Mouse (Mus musculus): ENCODE measurements around the gene Prrc2b. TPM values are rescaled to one million over a fixed set of nuclear protein-coding genes. Genes with fewer than 3 reads are reported as not detected.

The Prrc2b gene
- total RNA-seq, 2 experiments from 2014 or later, result 83.4 to 102 TPM

DNA sequence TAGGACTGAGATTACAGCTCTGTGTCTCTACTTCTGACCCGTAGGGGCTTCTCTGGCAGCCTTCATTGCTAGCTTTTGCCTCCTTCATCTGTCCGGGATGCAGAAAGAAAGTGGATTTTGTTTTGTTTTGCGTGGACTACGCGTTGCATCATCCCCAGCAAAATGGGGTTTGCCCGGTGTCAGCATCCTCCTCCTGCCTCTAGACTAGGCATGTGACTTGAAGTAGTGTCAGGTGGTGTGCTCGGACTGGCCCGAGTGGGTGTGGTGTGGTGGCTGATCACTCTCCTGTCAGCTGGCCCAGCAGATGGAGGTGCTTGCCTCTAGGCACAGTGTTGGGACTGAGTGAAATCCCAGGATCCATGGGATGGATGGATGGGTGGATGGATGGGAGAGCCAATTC is 11.2 kb downstream of the Prrc2b start:
- DNase-seq, result no peak

DNA sequence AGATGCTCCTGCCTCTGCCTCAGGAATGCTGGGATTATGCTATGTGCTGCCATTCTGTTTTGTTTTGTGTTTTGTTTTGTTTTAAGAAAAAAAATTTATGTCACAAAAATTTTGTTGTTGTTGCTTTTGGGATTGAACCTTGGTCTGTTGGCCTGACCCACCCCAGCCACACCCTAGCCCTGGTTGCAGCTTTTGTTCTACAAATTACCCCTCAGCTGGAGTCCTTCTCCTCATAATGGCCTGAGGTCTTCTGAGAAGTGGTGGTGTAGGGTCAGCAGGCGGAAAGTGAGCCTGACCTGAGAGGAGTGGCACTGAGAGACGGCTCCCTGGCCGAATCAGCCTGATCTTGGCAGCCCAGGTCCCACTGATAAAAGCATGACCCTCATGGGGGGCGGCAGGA is 11.8 kb downstream of the Prrc2b start:
- DNase-seq, result no peak

DNA sequence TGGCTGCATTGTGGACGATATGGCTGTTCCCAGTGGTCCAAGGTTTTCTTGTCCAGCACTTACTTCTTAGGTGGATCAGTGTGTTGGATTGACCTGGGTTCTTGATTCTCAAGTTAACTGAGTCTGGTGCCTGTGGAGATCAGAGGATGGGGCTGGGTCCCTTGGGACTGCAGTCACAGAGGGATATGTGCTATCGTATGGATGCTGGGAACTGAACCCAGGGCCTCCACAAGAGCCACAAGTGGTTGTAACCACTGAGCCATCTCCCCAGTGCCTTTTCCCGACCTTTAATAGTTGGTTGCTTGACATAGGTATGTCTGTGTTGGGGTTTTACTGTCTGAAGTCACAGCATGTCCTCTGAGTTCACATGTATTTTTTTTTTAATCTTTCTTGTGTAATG is 12.2 kb downstream of the Prrc2b start:
- DNase-seq, result no peak

DNA sequence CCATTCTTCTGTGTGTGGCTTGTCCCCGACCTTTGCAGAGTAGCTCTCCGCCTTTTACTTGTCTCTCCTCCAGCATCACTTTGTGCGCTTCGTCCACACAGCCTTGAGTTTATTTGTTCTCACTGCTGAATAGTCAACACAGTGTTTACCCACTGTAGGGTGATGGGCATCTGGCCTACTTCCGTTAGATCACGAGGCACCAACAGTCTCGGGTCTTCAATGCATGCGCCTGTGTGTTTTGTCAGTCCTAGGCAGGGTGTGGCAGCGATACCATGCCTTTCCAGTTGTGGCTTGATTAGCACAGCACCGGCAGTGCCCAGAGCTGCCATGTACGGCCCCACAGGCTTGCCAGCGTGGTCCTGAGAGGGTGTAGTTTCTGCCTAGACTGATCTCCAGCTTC is 13.6 kb downstream of the Prrc2b start:
- no peak for DNase-seq

DNA sequence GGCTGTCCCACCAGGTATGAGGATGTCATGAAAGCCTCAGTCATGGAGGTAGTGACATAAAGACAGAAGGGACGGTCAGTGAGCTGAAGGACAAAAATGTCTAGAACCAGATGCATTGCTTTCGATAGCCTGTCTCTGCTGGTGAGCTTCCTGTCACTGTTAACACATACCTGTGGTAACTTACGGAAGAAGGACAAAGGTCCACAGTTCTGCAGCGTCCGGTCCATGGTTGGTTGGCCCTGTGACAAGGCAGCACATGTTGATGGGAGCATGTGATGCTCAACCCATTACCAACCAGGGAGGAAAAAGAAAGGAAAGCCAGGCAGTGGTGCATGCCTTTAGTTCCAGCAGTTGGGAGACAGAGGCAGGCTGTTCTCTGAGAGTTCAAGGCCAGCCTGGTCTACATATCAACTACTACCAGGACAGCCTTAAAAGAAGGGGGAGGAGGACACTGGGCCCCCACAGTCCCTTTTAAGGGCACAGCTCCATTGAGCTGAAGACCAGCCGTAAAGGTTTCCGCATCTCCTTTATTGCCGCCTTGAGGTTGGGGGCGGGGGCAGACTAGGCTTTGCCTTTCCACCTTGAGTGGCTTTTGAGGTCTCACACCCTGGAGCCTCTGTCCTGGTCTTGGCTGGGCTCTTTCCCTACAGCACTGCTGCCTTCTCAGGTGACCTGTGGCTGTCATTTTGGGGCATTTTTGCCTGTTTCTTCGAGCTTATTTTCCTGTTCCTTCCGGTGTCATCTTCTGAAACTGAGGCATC is 14.3 kb downstream of the Prrc2b start:
- DNase-seq, result no peak

DNA sequence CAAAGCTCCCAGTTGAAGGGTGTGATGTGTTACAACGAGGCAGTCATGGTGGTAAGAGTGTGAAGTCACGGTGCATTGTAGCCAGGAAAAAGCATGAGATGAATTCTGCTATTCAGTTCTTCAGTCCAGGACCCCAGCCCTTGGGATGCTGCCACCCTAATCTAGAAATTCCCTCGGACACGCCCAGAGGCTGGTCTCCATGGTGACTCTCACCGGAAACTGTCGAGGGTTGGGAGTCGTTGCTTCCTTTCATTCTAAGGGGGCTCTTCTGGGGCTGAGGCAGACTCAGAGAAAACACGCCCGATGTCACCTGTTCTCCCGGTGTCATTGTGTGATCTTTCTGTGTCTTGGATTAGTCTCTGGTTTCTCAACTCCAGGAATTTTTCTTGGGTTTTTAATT is 15.7 kb downstream of the Prrc2b start:
- DNase-seq, result no peak

DNA sequence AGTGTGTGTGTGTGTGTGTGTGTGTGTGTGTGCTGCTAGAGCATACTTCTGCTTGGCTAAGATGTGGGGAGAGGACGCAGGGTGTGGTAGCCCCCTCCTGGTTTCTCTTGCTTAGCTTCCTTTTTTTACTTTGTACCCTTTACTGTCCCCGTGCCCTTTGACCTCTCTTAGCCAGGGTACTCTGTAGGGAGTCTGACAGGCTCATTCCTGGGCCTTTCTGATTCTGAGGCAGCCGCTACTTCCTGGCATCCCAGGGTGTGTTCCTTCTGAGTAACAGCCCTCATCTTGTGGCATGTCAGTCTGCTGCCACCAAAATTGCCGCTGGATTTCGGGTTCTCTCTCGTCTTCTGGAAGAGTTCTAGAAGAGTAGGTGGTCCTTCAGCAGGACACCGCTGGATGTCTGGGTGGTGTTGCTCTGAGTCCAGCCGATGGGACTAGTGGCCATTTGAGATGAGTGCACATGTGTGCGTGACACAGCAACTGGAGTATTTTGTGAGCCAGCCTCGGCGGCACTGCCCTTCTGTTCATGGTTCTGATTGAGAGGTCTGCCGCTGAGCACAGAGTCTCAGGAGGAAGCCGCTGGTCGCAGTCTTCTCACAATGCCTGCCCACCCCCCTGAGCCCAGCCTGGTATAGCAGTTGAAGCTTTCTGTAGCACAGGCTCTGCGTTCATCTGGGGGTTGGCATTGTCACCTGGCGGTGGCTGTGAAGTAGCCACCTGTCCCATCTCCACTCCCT is 16.3 kb downstream of the Prrc2b start:
- no peak for DNase-seq

DNA sequence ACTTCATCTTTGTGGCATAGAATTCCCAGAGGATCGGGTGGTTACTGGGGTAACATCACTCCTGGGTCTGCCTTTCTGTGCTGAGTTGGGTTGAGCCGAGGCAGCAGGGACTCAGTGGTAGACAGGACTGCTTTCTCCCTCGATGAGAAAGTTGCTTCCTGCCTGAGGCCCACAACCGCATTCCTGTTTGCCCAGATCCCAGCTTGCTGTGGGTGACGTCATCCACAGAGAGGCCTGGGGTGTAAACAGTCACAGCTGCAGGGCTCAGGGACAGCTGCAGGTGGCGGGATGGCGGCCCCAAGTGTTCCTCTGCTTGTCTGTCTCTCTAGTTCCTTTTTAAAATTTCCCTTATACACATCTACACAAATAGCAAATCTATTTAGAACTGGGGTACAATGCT is 16.9 kb downstream of the Prrc2b start:
- peak; percentile 68 for DNase-seq

DNA sequence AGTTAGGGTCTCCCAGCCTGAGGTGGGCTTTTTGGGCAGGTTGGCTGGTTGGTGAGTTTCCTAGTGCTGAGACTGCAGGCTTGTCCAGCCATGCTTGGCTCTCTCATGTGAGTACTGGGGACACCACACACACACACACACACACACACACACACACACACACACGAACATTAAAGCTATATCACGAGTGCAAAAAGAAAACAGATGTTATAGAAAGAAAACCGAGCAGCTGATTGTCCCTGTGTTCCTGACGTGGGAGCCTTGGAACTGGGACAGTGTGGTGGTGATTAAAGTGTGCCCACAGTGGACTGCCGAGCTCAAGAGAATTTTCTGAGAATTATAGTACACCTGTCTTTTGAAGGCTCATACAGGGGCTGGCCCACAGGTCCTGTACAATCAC is 18.4 kb downstream of the Prrc2b start:
- DNase-seq, result no peak

DNA sequence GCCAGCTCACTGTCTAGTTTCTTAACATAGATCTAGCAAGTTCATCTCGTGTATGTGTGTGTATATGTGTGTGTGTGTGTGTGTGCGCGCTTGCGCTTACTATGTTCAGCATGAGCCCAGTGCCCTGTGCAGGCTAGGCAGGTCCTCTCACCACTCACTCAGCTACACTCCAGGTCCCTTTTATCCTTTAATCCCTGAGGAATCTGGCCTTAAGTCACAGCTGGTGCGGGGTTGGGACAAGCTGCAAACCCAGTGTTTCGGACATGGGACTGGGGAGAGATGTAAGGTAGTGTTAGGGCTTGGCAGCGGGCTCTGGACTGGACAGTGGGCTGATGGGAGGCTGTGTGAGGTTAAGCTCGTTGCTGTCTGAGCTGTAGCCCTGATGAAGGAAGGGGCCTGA is 19.1 kb downstream of the Prrc2b start:
- DNase-seq, result no peak

DNA sequence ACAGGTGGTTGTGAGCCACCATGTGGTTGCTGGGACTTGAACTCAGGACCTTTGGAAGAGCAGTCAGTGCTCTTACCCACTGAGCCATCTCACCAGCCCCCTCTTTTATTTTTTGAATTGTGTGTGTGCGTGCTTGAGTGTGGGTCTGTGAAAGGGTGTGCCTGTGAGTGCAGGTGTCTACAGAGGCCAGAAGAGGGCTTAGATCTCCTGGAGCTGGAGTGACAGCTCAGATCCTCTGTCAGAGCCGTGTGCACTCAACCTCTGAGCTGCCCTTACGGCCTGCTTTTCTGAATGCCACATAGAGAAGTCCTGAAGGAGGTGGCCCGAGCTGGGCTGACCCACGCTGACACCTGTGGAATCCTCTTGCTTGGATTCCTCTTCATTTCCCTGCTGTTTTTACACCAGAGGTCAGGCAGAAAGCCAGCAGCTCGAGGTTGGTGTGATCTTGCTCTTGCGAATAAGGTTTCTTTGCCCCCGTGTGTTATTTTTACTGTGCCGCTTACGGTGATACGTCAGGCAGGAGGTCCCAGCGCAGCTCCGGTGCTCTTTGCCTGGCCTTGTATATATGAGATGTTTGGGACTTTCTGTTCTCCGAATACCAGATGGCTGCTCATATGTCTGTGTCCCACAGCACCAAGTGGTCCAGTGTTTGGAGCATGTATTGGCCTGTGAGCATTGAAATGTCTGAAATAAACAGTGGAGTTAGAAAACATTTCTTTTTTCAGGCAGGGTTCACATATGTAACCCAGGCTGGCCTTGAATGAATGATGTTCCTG is 21.0 kb downstream of the Prrc2b start:
- DNase-seq, result no peak

DNA sequence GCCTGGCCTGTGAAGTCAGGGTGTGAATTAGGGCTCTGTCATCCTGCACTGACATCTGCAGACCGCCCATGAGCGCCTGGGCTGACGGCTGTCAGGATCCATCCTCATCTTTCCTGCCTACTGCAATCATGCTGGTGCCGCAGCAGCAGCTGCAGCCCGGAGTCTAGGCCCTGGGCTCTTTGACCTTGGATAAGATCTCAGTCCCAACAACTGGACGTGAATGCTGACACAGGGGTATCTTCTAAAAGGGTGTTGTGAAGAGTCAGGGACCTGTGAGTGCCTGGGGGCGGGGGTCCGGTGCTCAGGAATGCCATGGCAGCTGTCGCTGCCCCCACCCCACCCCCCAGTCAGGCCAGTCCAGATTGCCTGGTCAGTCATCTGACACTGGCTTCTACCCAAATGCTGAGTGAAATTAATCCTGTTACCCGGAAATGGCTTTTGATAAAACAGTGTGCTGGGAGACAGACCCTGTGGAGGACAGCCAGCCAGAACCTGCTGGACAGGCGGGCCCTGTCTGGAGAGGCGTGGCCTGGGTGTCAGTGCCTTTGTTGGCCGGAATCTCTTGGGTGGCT is 23.4 kb downstream of the Prrc2b start:
- DNase-seq, result peak; percentile 79

DNA sequence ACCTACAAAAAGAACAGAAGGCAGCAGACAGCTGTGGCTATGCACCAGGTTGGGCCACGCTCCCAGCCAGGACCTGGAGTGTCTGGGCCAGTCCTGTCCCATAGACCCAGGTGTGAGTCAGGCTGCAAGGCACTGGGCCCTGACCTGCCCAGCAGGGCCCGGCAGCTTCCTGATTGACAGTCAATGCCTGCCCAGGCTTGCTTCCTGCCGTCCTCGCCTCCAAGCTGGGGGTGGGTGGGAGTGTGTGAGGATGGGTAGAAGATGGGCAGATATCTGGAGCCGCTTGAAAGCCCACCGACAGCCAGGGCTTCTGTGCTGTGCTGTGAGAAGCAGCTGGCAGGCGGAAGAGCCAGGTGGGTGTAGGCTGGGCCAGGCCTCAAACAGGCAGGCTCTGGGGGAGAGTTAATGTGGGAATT is 24.2 kb downstream of the Prrc2b start:
- DNase-seq, result peak; percentile 54

DNA sequence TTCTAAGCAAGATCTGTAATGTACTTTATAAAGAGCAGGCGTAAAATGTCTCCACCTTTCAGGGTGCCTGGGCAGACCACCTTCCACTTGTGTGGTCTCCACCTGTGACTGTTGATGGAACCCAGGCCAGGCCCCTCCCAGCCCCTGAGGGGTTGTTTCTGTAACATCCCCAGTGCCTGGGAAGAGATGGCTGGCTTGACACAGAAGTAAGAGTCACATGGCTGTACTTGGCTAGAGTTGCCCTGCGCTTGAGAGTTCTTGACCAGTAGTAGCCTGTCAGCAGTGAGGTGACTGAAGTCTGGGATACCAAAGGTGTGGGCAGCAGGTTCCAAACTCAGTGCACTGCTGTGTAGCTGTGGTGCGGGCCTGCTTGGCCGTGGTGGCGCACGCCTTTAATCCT is 24.6 kb downstream of the Prrc2b start:
- no peak for DNase-seq

DNA sequence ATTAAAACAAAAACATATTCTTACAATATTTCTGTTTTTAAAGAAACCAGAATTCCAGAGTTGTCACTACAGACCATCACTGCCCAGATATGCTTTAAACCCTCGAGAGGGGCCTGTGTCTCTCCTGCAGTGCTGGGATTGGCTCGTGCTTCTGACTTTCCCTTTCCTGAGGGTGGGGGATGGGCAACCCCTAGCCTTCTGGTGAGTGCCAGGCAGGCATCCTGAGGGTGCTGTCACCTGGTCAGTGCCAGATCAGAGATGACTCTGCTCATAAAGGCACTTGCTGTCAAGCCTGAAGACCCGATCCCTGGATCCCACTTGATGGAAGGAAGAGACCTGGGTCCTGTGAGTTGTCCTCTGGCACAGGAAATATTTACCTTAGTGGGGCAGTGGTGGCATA is 26.0 kb downstream of the Prrc2b start:
- DNase-seq, result no peak

DNA sequence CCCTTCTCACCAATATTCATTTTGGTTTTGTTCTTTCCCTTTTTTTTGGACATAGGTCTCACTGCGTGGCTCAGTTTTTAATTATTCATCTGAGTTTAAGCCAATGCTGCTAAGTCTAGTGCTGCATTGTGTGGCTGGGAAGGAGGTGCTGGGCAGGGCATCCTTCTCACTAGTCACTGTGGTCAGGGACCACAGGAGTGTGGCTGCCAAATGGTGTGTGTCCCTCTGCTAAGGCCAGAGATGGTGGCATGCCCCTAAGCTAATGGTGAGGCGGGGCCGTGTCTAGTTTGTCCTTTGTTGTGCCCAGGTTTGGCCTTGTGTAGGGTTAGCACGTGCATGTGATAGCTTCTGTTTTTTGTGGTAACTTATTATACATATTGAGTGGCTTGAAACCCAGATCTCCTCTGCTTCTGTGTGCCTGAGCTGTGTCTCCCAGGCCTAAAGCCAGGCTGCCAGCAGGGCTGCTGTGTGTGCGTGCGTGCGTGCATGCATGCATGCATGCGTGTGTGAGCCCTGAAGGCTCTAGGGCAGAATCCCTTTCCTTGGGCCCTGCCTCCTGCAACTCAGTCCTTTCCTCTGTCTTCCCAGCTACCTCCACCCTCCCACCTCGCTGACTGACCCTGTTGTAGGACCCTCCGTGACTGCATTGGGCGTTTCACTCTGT is 26.6 kb downstream of the Prrc2b start:
- no peak for DNase-seq

DNA sequence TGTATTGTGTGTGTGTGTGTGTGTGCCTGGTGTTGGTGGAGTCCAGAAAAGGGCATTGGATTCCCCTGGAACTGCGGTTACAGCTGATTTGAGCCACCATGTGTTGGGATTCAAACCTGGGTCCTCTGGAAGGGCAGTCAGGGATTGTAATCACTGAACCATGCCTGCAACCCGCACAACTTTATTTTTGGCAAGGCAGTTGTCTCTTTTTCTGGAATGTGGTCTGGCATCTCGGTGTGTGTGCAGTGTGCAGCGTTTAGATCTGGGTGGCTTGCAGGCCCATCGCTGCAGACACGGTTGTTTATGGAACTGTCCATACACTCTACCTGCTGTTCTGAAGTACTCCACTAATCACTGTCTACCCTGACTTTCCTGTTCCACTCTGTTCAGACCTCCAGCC is 28.5 kb downstream of the Prrc2b start:
- no peak for DNase-seq

DNA sequence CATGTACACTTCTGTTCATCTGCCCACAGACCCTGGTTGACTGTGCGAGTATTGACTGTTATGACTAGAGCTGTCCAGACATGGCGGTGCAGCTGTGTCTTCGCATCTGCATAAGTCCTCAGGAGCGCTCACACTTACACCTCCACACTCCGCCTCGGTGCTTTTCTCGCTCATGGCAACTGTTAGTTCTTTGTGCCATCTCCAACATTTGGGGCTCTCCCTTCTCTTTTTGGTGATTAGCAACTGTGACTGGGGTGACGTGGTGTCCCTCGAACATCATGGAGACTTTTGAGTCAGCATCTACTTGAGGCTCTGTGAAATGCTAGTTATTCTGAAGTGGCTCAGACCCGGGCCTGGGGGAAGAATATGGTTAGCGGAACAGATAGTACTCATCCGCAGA is 29.2 kb downstream of the Prrc2b start:
- no peak for DNase-seq

DNA sequence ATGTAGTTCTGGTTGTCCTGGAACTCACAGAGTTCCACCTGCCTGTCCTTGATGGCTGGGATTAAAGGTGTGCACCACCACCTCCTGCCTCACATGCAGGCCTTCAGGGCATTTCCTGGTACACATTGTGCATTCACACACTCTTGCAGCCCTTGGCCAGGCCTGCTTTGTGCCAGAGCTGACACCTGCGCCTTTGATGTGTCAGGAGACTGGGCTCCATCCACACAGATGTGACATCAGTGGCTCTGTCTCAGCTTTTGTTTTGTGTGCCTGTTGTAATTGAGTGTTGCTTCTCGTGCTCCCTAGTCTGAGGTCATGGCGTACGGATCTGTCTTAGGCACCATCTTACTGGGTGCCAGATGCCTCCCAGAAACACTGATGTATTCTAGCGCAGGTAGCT is 30.5 kb downstream of the Prrc2b start:
- DNase-seq, result no peak

DNA sequence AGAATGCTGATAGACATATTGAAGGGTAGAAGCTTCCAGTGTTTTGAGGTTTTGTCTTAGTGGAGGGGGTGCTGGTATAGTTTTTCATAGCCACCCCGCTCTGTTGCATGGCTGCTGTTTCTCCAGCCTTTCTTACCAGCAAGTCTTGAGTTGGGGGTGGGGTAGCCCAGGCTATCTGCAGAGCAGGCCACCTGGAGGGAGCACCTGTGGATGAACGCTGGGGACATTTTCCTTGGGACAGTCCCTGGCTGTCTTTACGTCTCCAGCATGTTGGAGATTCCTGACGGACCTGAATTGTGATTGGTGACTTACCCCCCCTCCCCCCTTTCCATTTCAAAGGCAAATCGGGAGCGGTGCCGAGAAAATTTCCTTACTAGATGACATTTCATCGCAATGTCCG is 31.2 kb downstream of the Prrc2b start:
- no peak for DNase-seq

DNA sequence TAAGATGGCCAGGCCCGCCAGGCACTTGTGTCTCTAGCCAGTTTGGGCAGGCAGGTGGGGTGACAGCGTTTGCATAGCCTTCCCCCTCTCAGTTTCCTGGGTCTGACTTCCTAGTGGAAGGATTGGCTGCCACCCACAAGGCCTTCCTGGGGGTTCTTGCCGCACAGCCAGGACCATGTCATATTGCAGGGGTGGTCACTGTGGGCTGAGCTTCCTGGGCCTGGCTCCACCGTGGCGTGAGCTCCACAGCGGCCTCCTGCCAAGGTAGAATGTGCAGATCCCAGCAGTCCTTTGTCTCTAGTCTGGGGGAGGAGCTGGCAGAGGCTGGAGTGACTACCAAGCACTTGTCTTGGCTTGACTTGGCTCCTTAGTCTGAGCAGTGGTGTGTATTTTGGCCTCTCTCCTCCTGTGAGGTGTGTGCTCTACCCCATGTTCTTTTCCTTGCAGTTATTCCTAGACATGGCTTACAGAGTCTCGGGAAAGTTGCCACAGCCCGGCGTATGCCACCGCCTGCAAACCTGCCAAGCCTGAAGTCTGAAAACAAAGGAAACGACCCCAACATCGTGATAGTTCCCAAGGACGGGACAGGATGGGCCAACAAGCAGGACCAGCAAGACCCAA is 31.9 kb downstream of the Prrc2b start:
- DNase-seq, result peak; percentile 43

DNA sequence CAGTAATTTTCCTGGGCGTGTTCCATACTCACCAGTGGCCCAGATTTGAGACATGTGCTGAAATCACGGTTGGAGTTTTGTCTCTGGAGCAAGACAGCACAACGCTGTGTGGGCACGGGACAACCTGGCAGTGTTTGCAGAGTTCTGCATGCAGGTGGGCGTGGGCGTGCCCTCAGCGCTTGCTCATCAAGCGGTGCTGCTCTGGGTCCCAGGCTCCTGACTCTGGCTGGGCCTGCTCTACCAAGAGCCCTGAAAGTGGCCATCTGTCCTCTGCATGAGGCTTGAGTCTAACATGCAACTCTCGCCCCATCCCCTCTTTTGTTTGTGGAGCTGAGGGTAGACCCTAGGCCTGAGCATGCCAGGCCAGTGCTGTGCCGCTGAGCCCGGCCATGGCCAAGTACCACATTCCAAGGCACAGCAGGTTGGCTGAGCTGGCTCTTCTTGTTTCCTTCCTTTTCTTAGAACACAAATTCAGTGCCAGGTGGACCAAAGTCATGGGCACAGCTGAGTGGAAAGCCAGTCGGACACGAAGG is 36.2 kb downstream of the Prrc2b start:
- no peak for DNase-seq

All from adrenal gland, postnatal 10 days (tissue).